In genomic region chr17:47646683-47647082, GRCm38 (mm10) we compare ENCODE assay signal across 8 mouse cellular contexts. TPM values are rescaled to one million over a fixed set of nuclear protein-coding genes. Genes with fewer than 3 reads are reported as not detected.
DNase-seq lines count a peak whose midpoint lies in the region; ATAC-seq lines count a peak whose summit lies in the region.

No protein-coding gene starts in this region.

- H3K9me3 ChIP-seq in midbrain, embryonic 10.5 days (replicated peaks) = no peaks in the 10 kb centered on the region
- no peaks in the 10 kb centered on the region for H3K9me3 ChIP-seq in midbrain, embryonic 15.5 days
- H3K9me3 ChIP-seq in limb, embryonic 11.5 days (ENCODE audit: control insufficient read depth, low read length) = no peaks in the 10 kb centered on the region

- H3K27ac ChIP-seq in midbrain, embryonic 10.5 days (replicated peaks) = no peak overlapping the region
- H3K27ac ChIP-seq in midbrain, embryonic 15.5 days = no peak overlapping the region
- H3K27ac ChIP-seq in limb, embryonic 11.5 days (replicated peaks; ENCODE audit: low read depth, low read length) = no peak overlapping the region

- H3K27me3 ChIP-seq in midbrain, embryonic 10.5 days (ENCODE audit: low read depth, poor library complexity, severe bottlenecking) = no peaks in the 10 kb centered on the region
- H3K27me3 ChIP-seq in midbrain, embryonic 15.5 days (replicated peaks) = no peaks in the 10 kb centered on the region
- H3K27me3 ChIP-seq in limb, embryonic 11.5 days (ENCODE audit: control insufficient read depth, insufficient read depth, low read length) = no peaks in the 10 kb centered on the region

- H3K4me1 ChIP-seq in midbrain, embryonic 10.5 days = peaks cover 45% of the 10 kb centered on the region
- H3K4me1 ChIP-seq in midbrain, embryonic 15.5 days = no peaks in the 10 kb centered on the region
- H3K4me1 ChIP-seq in limb, embryonic 11.5 days (ENCODE audit: control insufficient read depth, insufficient read depth, low read length) = no peaks in the 10 kb centered on the region

- H3K9ac ChIP-seq in midbrain, embryonic 15.5 days = no peak overlapping the region
- no peak overlapping the region for H3K9ac ChIP-seq in limb, embryonic 11.5 days (ENCODE audit: low read length)

- no peaks in the 10 kb centered on the region; the same call in 1 of the 2 replicates for H3K36me3 ChIP-seq in midbrain, embryonic 10.5 days
- no peaks in the 10 kb centered on the region for H3K36me3 ChIP-seq in midbrain, embryonic 15.5 days (replicated peaks)
- H3K36me3 ChIP-seq in limb, embryonic 11.5 days (ENCODE audit: control insufficient read depth, insufficient read depth, low read length) = no peaks in the 10 kb centered on the region

- peak; percentile 67 for DNase-seq in midbrain, embryonic 10.5 days (ENCODE audit: low spot score)
- DNase-seq in adrenal gland, adult (ENCODE audit: inconsistent age in 2 of 2, low spot score in 1 of 2) = peak; percentile 53 to 85
- DNase-seq in embryo, embryonic 11.5 days (ENCODE audit: low read depth, low spot score) = peak; percentile 41
- DNase-seq in heart, postnatal 25 days (ENCODE audit: low spot score) = peak; percentile 12
- DNase-seq in limb, embryonic 11.5 days (ENCODE audit: low spot score) = peak; percentile 76
- peak; percentile 62 for DNase-seq in urinary bladder, postnatal 14 days (ENCODE audit: low spot score)

- WGBS in midbrain, embryonic 10.5 days = 76% methylated on average over 1 of the region's 1 CpGs
- WGBS in midbrain, embryonic 15.5 days = 70% methylated on average over 1 of the region's 1 CpGs
- WGBS in limb, embryonic 11.5 days = 58% methylated on average over 1 of the region's 1 CpGs

- no peak for ATAC-seq in midbrain, embryonic 15.5 days (replicated peaks)
- no peak for ATAC-seq in limb, embryonic 11.5 days (ENCODE audit: insufficient number of reproducible peaks, low FRiP score, low TSS enrichment, low read depth)
- ATAC-seq in neutrophil, adult 5-6 weeks (ENCODE audit: extremely low read depth, insufficient number of reproducible peaks, low FRiP score, poor library complexity, severe bottlenecking) = peak; percentile 73

- intact Hi-C loops in heart, postnatal 25 days (cut with DNase I) = no loop called here

- no peak overlapping the region for H3K4me3 ChIP-seq in midbrain, embryonic 10.5 days
- H3K4me3 ChIP-seq in midbrain, embryonic 15.5 days = no peak overlapping the region
- no peak overlapping the region for H3K4me3 ChIP-seq in limb, embryonic 11.5 days (ENCODE audit: low read depth, low read length)

- H3K4me2 ChIP-seq in midbrain, embryonic 15.5 days = no peak overlapping the region
- no peak overlapping the region for H3K4me2 ChIP-seq in limb, embryonic 11.5 days (ENCODE audit: low read depth, severe bottlenecking)

RNA-seq across cellular contexts. Expression of gene Usp49, which starts 16.2 kb away (rescaled TPM):
- polyA plus RNA-seq in midbrain, embryonic 10.5 days (2016; fragmentation: Nextera tagmentation; extraction: Ambion mirVana) = 4.9 and 7.3 TPM in 2 replicates
- 9.0 and 9.5 TPM in 2 replicates for polyA plus RNA-seq in midbrain, embryonic 15.5 days (2015; fragmentation: Nextera tagmentation; extraction: Ambion mirVana)
- 1 to 10 TPM; 3.3 to 4.0 TPM for total RNA-seq in heart, postnatal 25 days (2021)
- 4.7 and 6.7 TPM in 2 replicates for polyA plus RNA-seq in limb, embryonic 11.5 days (2014; fragmentation: Nextera tagmentation; extraction: Ambion mirVana)
- total RNA-seq in neutrophil, adult 5-6 weeks (2017) = 3.1 and 3.8 TPM in 2 replicates

RNA-seq across cellular contexts. Expression of gene Gm20517, which starts 35.3 kb away (rescaled TPM):
- polyA plus RNA-seq in midbrain, embryonic 10.5 days (2016; fragmentation: Nextera tagmentation; extraction: Ambion mirVana) = 1.4 and 2.2 TPM in 2 replicates
- polyA plus RNA-seq in midbrain, embryonic 15.5 days (2015; fragmentation: Nextera tagmentation; extraction: Ambion mirVana) = 2.0 and 2.9 TPM in 2 replicates
- total RNA-seq in heart, postnatal 25 days (2021) = 1 to 10 TPM; 2.3 to 2.5 TPM
- polyA plus RNA-seq in limb, embryonic 11.5 days (2014; fragmentation: Nextera tagmentation; extraction: Ambion mirVana) = 1.3 and 1.5 TPM in 2 replicates
- 2.5 and 3.3 TPM in 2 replicates for total RNA-seq in neutrophil, adult 5-6 weeks (2017)

RNA-seq across cellular contexts. Expression of gene Med20, which starts 35.3 kb away (rescaled TPM):
- 43.2 and 45.9 TPM in 2 replicates for polyA plus RNA-seq in midbrain, embryonic 10.5 days (2016; fragmentation: Nextera tagmentation; extraction: Ambion mirVana)
- 49.6 and 50.4 TPM in 2 replicates for polyA plus RNA-seq in midbrain, embryonic 15.5 days (2015; fragmentation: Nextera tagmentation; extraction: Ambion mirVana)
- 10 to 100 TPM; 18.3 to 20.1 TPM for total RNA-seq in heart, postnatal 25 days (2021)
- 49.5 and 50.4 TPM in 2 replicates for polyA plus RNA-seq in limb, embryonic 11.5 days (2014; fragmentation: Nextera tagmentation; extraction: Ambion mirVana)
- total RNA-seq in neutrophil, adult 5-6 weeks (2017) = 48.5 and 57.4 TPM in 2 replicates

RNA-seq across cellular contexts. Expression of gene Bysl, which starts 35.4 kb away (rescaled TPM):
- polyA plus RNA-seq in midbrain, embryonic 10.5 days (2016; fragmentation: Nextera tagmentation; extraction: Ambion mirVana) = 41.2 and 41.9 TPM in 2 replicates
- 39.7 TPM in 2 replicates for polyA plus RNA-seq in midbrain, embryonic 15.5 days (2015; fragmentation: Nextera tagmentation; extraction: Ambion mirVana)
- 10 to 100 TPM; 15.0 to 15.8 TPM for total RNA-seq in heart, postnatal 25 days (2021)
- 30.7 and 31.6 TPM in 2 replicates for polyA plus RNA-seq in limb, embryonic 11.5 days (2014; fragmentation: Nextera tagmentation; extraction: Ambion mirVana)
- total RNA-seq in neutrophil, adult 5-6 weeks (2017) = 6.3 and 6.4 TPM in 2 replicates

RNA-seq across cellular contexts. Expression of gene Tomm6, which starts 41.5 kb away (rescaled TPM):
- 363 and 364 TPM in 2 replicates for polyA plus RNA-seq in midbrain, embryonic 10.5 days (2016; fragmentation: Nextera tagmentation; extraction: Ambion mirVana)
- polyA plus RNA-seq in midbrain, embryonic 15.5 days (2015; fragmentation: Nextera tagmentation; extraction: Ambion mirVana) = 242 and 256 TPM in 2 replicates
- total RNA-seq in heart, postnatal 25 days (2021) = 100 to 1,000 TPM; 121 to 131 TPM
- polyA plus RNA-seq in limb, embryonic 11.5 days (2014; fragmentation: Nextera tagmentation; extraction: Ambion mirVana) = 404 and 441 TPM in 2 replicates
- total RNA-seq in neutrophil, adult 5-6 weeks (2017) = 21.2 and 32.3 TPM in 2 replicates

Comparison
In these comparisons a context has a peak if more than half of its experiments do, and no peak if none do; other contexts are left out.
1. DNase-seq: peak in every context shown above with its lines; median percentile 76 in limb, embryonic 11.5 days; 69 in adrenal gland, adult; 67 in midbrain, embryonic 10.5 days; 62 in urinary bladder, postnatal 14 days; 41 in embryo, embryonic 11.5 days; 12 in heart, postnatal 25 days.